Mouse (Mus musculus): ENCODE results near the gene Has3.
"Not testable (repeated sequence)": the region's sequence is repeated elsewhere in the genome, so short reads cannot be mapped to it uniquely, and the experiment has no call there.

Gene Has3

GRCm38 (mm10) chr8:106870051-106870450, at the start of gene Has3:
Has3 (plus strand) TSS chr8:106870242.
- no peak for DNase-seq (ENCODE audit: low read depth, low spot score)

DNA sequence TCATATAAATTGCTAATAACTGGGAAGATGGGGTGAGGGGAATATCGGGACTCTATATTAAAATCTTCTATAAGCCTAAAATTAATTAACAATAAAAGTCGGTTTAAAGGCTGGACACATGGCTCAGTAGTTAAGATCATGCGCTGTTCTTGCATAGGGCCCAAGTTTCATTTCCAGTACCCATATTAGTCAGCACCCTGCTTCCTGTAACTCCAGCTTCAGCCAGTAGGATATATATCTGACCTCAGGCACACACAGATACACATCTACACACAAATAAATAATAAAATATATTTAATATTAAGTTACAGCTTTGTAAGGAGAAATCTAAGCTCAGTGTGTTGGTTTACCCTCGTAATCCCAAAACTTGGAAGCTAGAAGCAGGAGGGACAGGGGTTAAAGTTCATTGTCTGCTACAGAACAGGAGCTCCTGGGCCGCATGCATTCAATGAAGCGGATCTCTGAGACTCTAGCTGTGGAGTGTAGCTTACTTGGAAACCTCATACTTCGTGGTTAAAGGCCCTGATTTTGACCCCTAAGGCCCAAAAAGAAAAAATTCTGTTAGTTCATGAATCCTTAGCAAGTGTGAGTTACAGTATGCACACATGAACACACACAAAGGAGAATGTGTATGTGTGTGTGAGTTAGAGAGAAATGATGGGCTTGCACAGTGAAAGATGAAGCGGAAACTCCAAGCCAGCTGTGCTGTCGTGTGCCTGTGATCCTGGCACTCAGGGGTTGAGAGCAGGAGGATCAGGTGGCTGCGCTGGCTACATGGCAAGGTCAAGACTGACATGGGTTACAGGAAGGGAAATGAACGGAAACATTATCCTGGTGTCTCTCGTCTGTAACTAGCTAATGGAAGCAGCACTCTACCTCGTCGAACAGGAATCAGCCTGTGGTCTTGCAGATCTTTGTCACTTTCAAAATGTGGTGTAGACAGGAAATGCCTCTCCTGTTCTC, 49.2 kb upstream of the Has3 start:
- DNase-seq (ENCODE audit: low read depth, low spot score): no peak

DNA sequence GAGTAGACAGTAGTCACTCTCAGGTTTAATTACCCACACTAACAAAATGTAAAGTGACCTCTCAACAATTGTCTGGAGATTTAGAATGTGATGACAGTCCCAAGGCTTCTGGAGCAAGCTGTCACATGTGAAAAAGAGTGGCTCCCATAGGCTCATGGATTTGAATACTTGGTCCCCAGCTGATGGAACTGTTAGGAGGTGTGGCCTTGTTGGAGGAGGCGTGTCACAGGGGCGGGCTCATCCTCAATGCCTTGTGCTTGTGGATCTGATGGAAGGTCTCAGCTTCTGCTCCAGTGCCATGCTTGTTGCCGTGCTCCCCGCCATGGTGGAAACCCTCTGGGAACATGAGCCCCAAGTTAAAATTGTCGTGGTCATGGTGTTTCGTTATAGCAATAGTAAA, 41.1 kb upstream of the Has3 start:
- DNase-seq (ENCODE audit: low read depth, low spot score): no peak

DNA sequence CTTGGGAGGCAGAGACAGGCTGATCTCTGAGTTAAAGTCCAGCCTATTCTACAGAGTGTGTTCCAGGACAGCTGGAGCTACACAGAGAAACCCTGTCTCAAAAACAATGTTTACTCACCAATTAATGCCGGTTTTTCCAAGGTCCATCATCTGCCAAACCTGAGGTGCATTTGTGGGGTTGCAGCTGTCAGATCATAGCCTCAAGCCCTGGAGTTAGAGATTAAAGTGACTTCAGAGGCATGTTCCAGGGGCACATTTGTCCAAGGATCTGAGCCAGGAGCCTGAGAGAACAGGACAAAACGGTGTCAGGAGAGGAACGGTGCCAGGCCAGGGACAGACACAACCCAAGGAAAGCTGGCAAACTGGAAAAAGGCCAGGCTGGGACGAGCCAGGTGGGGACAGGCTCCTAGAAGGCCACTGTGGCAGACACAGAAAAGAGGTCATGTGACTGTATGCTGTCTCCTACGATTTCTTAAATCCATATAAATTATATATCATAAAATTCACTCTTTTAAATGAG, 40.5 kb upstream of the Has3 start:
- no peak for DNase-seq (ENCODE audit: low read depth, low spot score)

DNA sequence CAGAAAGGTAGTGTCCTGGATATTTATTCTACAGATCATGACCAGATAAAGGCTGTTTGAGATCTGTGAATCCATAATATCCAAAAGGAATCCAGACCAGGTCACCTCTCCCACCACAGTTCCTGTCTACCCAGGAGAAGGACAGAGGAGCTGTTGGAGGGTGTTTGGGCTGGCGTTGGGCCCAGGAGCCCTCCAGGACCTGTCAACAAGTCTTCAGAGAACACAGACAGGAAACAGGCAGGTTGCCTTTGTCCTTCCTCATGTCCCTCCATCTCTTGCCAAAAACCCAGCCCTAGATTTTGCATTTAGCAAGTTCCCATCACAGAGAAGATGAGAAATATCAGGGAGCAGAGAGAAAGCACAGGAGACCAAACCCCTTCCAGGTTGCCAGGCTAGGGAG, 35.1 kb upstream of the Has3 start:
- DNase-seq (ENCODE audit: low read depth, low spot score): no peak

DNA sequence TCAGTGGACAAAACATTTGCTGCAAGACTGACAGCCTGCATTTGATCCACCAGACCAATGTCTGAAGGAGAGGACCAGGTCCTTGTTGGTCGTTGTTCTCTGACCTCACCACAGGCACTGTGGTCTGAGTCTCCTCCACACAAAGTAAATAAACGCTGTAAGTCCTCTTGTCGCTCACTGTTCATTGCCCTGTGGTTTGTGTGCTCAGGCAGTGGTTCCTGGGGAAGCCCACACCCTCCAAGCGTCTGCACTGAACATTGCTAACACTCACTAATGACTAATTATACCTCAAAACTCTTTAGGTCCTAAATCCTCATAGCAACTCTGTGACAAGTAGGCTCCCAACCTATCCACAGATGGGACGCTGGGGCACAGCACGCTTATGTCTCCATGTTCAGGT, 33.5 kb upstream of the Has3 start:
- no peak for DNase-seq (ENCODE audit: low read depth, low spot score)

DNA sequence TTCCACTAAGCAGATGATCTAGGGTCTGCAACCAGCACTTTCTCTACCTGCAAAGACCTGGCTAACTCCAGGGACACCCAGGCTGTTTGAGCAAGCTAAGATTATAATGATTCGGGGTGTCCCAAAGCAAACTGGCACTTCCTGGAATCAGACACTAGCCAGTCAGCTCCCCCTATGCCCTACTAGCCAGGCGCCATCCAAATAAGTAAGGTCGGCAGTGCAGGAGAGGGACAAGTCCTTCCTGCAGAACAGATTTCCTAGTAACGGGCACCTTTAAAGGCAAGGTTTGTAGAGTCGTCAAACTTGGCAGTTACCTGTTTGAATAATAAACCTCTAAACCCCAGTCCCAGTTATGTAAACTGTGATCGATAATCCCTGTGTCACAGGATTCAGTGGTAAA, 31.2 kb upstream of the Has3 start:
- no peak for DNase-seq (ENCODE audit: low read depth, low spot score)

GRCm38 (mm10) chr8:106839209-106840001, 30.6 kb upstream of the Has3 start:
- DNase-seq (ENCODE audit: low read depth, low spot score): no peak

GRCm38 (mm10) chr8:106850034-106850433, 20.0 kb upstream of the Has3 start:
- DNase-seq (ENCODE audit: low read depth, low spot score): no peak

GRCm38 (mm10) chr8:106854534-106855241, 15.4 kb upstream of the Has3 start:
- DNase-seq (ENCODE audit: low read depth, low spot score): no peak

DNA sequence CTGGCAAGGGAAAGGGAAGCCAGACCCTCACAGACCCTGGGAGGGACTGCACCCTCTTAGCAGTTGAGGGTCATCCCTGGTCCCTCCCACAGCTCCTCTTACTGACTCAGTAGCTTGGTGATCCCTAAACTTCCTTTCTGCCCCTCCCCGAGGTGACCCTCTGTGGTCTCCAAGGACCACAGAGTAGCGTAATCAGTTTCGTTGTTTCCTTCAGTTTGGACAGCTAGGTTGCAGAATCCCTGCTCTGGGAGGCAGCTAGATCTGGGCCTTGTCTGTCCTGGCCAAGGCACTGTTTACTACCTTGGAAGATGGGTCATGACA, 14.8 kb upstream of the Has3 start:
- DNase-seq (ENCODE audit: low read depth, low spot score): no peak

GRCm38 (mm10) chr8:106862845-106863244, 7.2 kb upstream of the Has3 start:
- no peak for DNase-seq (ENCODE audit: low read depth, low spot score)

GRCm38 (mm10) chr8:106865354-106865753, 4.7 kb upstream of the Has3 start:
- no peak for DNase-seq (ENCODE audit: low read depth, low spot score)

DNA sequence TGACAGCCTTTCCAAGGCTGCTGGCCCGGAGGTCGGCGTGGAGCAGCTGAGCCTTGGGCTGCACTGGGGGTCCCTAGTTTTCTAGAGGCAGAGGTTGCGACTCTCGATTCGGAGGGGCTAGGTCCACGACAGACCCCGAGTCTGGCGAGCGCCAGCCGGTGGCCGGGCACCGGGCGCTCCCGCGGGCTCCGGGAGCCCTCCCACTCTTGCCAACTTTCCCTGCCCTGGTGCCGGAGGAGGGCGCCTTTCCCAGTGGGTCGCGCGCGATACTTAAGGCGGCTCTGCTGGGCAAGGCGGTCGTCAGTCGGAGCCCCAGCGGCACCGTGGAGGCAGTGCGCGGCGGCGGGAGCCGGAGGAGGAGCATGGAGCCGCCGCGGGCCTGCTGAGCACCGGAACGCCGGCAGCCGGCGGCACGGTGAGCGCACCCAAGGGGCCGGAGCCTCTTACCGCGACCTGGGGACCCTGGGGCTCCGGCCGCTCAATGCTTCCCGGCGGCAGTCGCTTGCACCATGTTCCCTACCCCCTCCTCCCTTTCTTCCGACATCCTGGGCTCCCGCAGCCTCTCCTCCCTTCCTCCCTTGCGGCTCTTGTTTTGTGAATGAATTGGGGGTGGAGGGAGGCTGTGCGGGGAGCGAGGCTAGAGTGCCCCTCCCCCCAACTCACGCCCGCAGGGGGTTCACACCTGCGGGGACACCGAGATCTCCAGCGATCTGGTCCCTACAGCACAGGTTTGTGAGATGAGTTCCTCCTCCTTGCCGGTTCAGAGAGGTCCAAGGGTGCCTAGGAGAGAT, 690 bp downstream of the Has3 start:
- no peak for DNase-seq (ENCODE audit: low read depth, low spot score)

DNA sequence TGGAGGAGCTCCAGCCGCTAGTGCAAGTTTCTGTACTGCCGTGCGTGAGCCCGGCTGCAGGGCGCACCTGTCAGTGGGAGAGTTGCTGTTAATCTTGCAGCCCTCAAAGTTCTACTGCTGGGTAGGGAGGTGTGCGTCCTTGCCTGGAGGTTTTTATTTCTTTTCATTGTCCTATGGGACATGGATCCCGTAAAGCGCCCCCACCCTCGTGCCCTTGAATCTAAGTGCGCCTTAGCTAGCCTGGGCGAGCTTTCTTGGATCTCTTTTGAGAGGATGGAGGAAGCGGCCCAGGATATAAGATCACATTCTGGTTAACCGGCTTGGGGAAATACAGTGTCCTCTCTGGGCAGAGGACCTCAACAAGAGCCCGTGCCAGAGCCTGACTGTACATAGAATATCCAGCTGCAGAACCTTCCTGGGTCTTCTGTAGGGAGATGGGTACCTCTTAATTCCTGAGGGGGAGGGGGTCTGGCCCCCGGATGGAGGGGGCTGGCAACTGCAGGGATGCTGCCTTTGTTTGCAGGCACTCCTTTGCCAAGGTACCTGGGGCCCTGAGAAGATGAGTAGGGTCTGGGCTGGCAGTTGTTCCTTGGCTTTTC, 1.4 kb downstream of the Has3 start:
- no peak for DNase-seq (ENCODE audit: low read depth, low spot score)

DNA sequence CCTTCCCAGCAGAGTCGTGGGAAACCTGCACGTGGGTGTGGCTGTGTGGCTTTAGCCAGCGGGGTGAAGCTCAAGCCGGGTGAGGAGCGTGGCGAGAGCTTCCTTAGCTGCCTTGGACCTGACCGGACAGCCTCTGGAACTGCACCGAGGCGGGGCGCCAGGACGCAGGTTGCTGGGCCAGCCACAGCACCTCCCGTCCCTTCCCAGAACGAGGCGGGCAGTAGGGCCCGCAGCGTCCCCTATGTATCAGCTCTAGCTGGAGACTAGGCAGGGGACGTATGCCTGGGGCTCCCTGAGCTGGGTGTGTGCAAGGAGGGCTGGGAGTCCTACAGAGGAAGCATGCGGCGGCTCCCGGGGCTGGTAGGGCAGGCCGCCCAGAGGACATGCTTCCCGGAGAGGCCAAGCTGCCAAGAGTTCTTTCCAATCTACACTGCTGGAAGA, 1.9 kb downstream of the Has3 start:
- no peak for DNase-seq (ENCODE audit: low read depth, low spot score)

DNA sequence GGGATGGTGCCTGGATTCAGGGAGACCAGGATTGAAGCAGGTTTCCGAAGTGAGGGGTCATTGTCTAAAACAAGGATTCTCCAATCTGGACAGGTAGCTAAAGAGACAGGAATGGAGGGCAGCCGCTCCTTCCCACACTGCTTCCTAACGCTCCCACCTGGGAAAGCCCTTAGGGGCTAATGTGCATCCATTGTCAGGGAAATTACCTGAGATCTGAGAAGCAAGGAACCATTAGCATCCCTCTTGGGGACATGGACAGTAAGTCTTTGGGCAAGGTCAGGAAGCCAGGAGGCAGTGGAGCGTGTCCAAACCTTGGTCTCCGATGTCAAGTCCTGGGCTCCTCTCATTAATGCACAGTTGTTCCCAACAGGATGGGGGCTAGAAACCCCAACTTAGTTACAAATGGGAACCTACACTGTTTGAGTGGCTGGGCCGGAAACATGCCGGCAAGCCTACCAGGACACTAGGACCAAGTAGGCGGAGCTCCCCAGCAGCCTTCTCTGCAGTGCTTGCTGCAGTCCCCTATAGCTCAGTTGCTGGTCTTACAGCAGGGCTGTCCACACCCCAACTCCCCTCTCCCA, 2.5 kb downstream of the Has3 start:
- no peak for DNase-seq (ENCODE audit: low read depth, low spot score)

DNA sequence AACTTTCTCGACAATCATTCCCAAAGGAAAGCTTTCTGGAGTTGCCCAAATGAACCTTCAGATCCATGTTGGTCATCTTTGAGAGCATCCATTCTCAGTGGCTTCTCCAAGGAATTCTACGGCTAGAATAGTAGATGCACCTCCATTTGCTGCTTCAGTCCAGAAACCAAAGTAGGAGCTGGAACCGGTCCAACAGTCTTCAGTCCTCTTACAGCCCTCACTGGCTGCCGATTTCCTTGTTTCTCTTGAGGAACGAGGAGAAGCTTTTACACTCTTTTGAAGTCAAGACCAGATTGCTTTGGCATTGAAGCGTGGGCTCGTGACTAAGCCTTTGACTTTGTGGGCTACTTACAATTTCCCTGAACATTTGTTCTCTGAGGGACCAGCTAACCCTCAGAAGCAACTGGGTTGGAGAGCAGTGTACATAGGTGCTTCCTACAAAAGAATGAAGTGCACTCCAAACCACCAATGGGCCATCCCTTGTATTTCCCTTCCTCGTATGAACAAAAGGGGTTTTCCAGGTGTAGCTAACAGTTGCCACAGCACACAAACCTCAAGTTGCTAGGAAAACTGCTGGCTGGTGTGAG, 10.2 kb downstream of the Has3 start:
- DNase-seq (ENCODE audit: low read depth, low spot score): no peak

DNA sequence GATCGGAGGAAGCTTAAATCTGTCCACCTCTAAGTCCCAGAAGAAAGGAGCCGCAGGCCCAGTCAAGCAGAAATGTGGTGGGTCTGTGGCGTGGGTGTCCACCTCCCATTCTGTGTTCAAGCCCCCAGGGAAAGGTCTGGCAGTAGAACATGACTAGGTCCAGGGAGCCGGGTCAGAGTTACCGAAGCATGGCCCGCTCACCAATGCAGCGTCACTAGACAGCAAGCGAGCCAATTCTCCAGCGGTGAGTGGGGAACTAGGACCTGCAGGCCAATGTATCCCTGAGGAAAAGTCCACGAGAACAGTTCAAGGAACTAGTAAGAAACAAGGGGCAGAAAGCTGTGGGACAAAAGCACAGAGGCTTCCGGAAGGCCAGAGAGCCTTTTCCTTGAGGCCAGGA, 14.1 kb downstream of the Has3 start:
- DNase-seq (ENCODE audit: low read depth, low spot score): not testable (repeated sequence)

DNA sequence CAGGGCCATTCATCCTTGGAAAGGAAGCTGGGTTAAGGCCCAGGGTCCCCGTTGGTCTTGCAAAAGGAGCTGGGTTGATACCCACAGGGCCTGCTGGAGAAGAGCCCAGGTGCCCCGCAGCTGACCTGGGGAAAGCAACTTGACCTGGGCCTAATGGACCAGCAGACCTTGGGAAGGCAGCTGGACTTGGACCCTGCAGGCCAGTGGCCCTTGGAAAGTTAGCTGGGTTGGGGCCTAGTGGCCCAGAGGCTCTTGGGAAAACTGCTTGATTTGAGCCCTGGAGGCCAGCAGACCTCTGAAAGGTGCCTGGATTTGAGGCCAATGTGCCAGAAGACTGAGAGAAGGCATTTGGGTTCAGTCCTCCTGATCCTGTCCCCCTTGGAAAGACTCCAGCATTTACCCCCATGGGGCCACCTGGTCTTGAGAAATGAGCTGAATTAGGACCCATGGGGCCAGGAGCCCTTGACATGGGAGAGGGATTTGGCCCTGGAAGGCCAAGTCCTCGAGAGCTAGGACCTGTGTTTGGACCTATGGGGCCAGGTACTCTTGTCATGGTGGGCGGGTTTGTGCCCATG, 14.9 kb downstream of the Has3 start:
- DNase-seq (ENCODE audit: low read depth, low spot score): not testable (repeated sequence)

Data from embryo, embryonic 11.5 days (tissue).